Mouse (Mus musculus): ENCODE results near the gene Fuk. TPM values are rescaled to one million over a fixed set of nuclear protein-coding genes. Genes with fewer than 3 reads are reported as not detected.

Gene Fuk
- polyA plus RNA-seq, 1 experiment from 2014 or later = 13.8 TPM

DNA sequence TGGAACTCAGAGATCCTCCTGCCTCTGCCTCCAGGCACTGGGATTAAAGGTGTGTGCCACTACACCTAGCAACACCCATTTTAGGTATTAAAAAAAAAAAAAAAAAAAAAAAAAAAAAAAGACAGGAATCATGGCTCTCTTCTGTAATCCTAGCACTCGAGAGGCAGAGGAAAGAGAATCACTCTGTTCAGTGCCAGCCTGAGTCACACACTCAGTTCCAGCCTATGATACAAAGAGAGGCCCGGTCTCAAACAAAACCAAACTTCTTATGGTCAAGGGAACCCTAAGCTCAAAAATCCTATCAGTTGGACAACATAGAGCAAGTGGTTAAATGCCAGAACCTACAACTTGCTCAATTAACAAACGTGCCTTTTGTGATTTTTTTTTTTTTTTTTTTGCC is 57.3 kb downstream of the Fuk start:
- 75% methylated on average over 3 of the region's 3 CpGs for WGBS
- peak overlapping the region; percentile 11; the same call in 1 of the 2 replicates for H3K4me3 ChIP-seq (ENCODE audit: low read length)

DNA sequence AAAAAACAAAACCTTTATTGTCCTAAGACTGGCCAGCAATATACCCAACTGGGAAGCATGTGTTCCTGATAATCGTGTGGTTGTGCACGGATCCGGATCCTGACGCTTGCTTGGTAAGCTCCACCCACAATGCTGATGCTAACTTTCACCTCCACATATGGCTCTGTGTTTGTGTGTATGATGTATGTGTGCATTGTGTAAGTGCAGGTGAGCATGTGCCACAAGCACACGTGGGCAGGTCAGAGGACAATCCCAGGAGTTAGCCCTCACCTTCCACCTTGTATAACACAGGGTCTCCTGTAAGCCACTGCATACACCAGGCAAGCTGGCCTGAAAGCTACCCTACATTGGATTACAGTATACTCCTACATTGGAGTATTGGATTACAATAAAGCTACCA is 59.1 kb downstream of the Fuk start:
- no peaks in the 10 kb centered on the region for H3K27me3 ChIP-seq (replicated peaks; ENCODE audit: control insufficient read depth, insufficient read depth, low read length)
- peaks cover 24% of the 10 kb centered on the region for H3K36me3 ChIP-seq (ENCODE audit: control insufficient read depth, insufficient read depth, low read length)
- ATAC-seq = no peak
- H3K4me1 ChIP-seq (ENCODE audit: control insufficient read depth, insufficient read depth, low read length) = peaks cover 15% of the 10 kb centered on the region
- H3K4me3 ChIP-seq (ENCODE audit: low read length) = no peak overlapping the region
- no peaks in the 10 kb centered on the region for H3K9me3 ChIP-seq (ENCODE audit: control insufficient read depth, low read length)
- WGBS = 78% methylated on average over 5 of the region's 5 CpGs
- no peak overlapping the region for H3K4me2 ChIP-seq (ENCODE audit: low read depth, low read length)
- no peak overlapping the region for H3K27ac ChIP-seq (ENCODE audit: low read length)
- H3K9ac ChIP-seq (ENCODE audit: low read depth, low read length) = no peak overlapping the region

More for the DNA sequence above, 57.3 kb downstream of the Fuk start:
- Histone ChIP-seq H3K9ac (ENCODE audit: low read depth, low read length) (no peak overlapping the region), H3K4me2 (ENCODE audit: low read depth, low read length) (peak overlapping the region; percentile 79), H3K27ac (ENCODE audit: low read length) (no peak overlapping the region), H3K4me1 (ENCODE audit: control insufficient read depth, insufficient read depth, low read length) (peaks cover 15% of the 10 kb centered on the region), H3K36me3 (ENCODE audit: control insufficient read depth, insufficient read depth, low read length) (peaks cover 16% of the 10 kb centered on the region), H3K27me3 (replicated peaks; ENCODE audit: control insufficient read depth, insufficient read depth, low read length) (no peaks in the 10 kb centered on the region), H3K9me3 (ENCODE audit: control insufficient read depth, low read length) (no peaks in the 10 kb centered on the region)
- ATAC-seq = no peak

DNA sequence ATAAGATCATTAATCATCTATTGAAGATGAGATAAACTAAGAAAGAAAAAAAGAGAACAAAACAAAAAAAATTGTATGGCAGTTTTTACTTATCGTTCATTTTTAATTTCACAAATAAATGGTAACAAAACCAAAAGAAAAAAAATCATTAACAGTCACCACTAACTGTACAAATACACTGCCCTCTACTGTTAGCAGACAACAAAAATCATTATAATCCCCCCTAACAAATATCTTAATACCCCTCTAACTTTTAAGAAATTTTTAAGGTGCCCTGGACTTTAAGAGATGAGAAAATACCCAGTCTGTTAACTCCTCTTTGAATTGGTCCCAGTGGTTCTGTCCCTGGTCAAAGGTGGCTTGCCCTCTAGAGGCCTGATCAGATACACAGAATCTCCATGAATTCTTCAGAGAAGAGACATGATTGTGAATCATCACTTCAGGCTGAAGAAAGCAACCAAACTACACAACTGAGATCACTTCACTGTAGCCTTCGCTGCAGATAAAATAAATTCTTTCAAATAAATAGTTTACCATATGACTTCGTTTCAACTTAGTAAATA is 60.2 kb downstream of the Fuk start:
- Histone ChIP-seq H3K9me3 (ENCODE audit: control insufficient read depth, low read length) (no peaks in the 10 kb centered on the region), H3K27me3 (replicated peaks; ENCODE audit: control insufficient read depth, insufficient read depth, low read length) (no peaks in the 10 kb centered on the region), H3K9ac (ENCODE audit: low read depth, low read length) (no peak overlapping the region), H3K4me1 (ENCODE audit: control insufficient read depth, insufficient read depth, low read length) (0 out of 2 replicates have a peak, but pooled peaks cover 9% of the 10 kb centered on the region), H3K36me3 (ENCODE audit: control insufficient read depth, insufficient read depth, low read length) (peaks cover 25% of the 10 kb centered on the region), H3K4me3 (ENCODE audit: low read length) (no peak overlapping the region), H3K27ac (ENCODE audit: low read length) (no peak overlapping the region), H3K4me2 (ENCODE audit: low read depth, low read length) (no peak overlapping the region)
- WGBS = 90% methylated on average over 3 of the region's 3 CpGs
- no peak for ATAC-seq

Other genes with a start within 250 kb of the Fuk start
- gene Mtss1l, start 181.0 kb downstream of the Fuk start, polyA plus RNA-seq (2015; fragmentation: Nextera tagmentation; extraction: Ambion mirVana) = 3.3 and 4.0 TPM in 2 replicates
- 2.0 and 2.4 TPM in 2 replicates for gene Il34, start 96.6 kb downstream of the Fuk start, polyA plus RNA-seq (2015; fragmentation: Nextera tagmentation; extraction: Ambion mirVana)
- 78.5 and 79.3 TPM in 2 replicates for gene Cog4, start 55.9 kb downstream of the Fuk start, polyA plus RNA-seq (2015; fragmentation: Nextera tagmentation; extraction: Ambion mirVana)
- 107 and 114 TPM in 2 replicates for gene Sf3b3, start 55.7 kb downstream of the Fuk start, polyA plus RNA-seq (2015; fragmentation: Nextera tagmentation; extraction: Ambion mirVana)
- gene St3gal2, start 17.4 kb upstream of the Fuk start, polyA plus RNA-seq (2015; fragmentation: Nextera tagmentation; extraction: Ambion mirVana) = 10.7 and 11.1 TPM in 2 replicates
- 11.5 and 12.0 TPM in 2 replicates for gene Ddx19a, start 95.3 kb upstream of the Fuk start, polyA plus RNA-seq (2015; fragmentation: Nextera tagmentation; extraction: Ambion mirVana)
- 6.9 and 7.4 TPM in 2 replicates for gene Ddx19b, start 129.3 kb upstream of the Fuk start, polyA plus RNA-seq (2015; fragmentation: Nextera tagmentation; extraction: Ambion mirVana)
- 51.6 and 52.3 TPM in 2 replicates for gene Aars, start 130.7 kb upstream of the Fuk start, polyA plus RNA-seq (2015; fragmentation: Nextera tagmentation; extraction: Ambion mirVana)
- gene Exosc6, start 153.9 kb upstream of the Fuk start, polyA plus RNA-seq (2015; fragmentation: Nextera tagmentation; extraction: Ambion mirVana) = 7.8 and 11.3 TPM in 2 replicates
- 0.07 and 0.09 TPM in 2 replicates for gene Clec18a, start 189.9 kb upstream of the Fuk start, polyA plus RNA-seq (2015; fragmentation: Nextera tagmentation; extraction: Ambion mirVana)
- 6.5 and 8.5 TPM in 2 replicates for gene Pdpr, start 192.1 kb upstream of the Fuk start, polyA plus RNA-seq (2015; fragmentation: Nextera tagmentation; extraction: Ambion mirVana)

All from intestine, embryonic 16.5 days (tissue).